Mouse (Mus musculus): ENCODE results near the gene Wdr26.
A peak's percentile ranks its signal among the peaks of the same experiment; 100 is the strongest.

The Wdr26 gene

DNA sequence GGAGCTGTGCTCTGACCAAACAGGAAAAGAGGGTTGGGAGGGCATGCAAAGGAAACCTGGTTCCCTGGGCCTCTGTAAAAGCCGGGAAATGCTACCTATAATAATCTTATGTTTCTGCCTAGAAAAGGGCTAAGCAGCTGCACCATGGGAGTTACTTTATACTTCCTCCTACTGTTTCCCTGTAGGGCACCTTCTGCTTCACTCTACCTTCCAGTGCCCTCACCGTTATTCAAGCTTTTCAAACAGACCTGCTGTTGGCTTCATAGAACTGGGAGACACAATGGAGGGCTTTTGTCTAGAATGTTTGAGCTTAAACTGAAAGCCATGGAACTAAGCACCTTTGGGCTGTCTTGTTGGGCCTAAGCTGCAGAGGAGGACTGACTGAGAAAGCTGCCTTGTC is 44.0 kb downstream of the Wdr26 start:
- DNase-seq (ENCODE audit: low spot score in 2 of 2): no peak

- DNase-seq (ENCODE audit: low spot score in 2 of 2): no peak
These were observed 60.3 kb downstream of the Wdr26 start for GRCm38 (mm10) chr1:181151541-181151940.

GRCm38 (mm10) chr1:181150827-181151534 is 60.8 kb downstream of the Wdr26 start:
- peak; percentile 83 to 88 for DNase-seq (ENCODE audit: low spot score in 2 of 2)

GRCm38 (mm10) chr1:181150431-181150826 is 61.4 kb downstream of the Wdr26 start:
- DNase-seq (ENCODE audit: low spot score in 2 of 2): no peak

DNA sequence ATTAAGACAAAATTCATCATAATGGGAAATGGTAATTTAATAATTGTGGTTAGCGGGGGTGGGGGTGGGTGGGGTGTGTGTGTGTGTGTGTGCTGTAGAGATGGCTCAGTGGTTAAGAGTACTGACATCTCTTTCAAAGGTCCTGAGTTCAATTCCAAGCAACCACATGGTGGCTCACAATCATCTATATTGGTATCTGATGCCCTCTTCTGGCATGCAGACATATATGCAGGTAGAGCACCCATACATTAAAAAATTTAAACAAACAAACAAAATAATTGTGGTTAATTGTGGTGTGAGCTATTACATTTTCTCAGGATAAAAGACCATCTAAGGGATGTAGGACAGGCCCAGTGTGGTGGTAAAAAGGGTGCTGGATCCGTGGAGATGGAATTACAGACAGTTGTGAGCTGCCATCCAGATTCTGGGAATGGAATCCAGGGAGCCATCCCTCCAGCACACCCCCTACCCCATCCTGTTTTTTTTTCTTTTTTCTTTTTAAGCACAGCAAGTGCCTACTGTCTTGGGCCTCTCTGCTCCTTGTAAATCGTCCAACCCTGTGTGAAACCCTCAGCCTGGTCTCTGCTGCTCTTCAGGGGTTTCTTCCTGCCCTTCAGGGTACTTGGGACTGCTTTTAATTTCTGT is 62.3 kb downstream of the Wdr26 start:
- no peak for DNase-seq (ENCODE audit: low spot score in 2 of 2)

GRCm38 (mm10) chr1:181148540-181148939 is 63.3 kb downstream of the Wdr26 start:
- no peak for DNase-seq (ENCODE audit: low spot score in 2 of 2)

DNA sequence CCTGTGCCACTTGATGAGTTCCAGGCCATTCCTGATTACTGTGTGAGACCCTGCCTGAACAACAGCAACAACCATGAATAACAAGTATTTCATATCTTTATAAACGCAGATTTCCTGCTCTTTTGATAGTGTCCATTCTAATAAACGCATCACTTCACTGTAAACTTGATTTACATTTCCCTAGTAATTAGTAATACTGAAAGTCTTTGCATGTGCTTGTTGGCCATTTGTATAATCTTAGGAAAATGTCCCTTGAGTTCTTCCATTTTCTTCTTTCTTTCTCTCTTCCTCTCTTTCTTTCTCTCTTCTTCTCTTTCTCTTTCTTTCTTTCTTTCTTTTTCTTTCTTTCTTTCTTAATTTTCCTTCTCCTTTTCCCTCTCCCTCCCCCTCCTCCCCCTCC is 65.6 kb downstream of the Wdr26 start:
- DNase-seq (ENCODE audit: low spot score in 2 of 2): no peak

- no peak for DNase-seq (ENCODE audit: low spot score in 2 of 2)
These were observed 66.8 kb downstream of the Wdr26 start for GRCm38 (mm10) chr1:181144966-181145365.

DNA sequence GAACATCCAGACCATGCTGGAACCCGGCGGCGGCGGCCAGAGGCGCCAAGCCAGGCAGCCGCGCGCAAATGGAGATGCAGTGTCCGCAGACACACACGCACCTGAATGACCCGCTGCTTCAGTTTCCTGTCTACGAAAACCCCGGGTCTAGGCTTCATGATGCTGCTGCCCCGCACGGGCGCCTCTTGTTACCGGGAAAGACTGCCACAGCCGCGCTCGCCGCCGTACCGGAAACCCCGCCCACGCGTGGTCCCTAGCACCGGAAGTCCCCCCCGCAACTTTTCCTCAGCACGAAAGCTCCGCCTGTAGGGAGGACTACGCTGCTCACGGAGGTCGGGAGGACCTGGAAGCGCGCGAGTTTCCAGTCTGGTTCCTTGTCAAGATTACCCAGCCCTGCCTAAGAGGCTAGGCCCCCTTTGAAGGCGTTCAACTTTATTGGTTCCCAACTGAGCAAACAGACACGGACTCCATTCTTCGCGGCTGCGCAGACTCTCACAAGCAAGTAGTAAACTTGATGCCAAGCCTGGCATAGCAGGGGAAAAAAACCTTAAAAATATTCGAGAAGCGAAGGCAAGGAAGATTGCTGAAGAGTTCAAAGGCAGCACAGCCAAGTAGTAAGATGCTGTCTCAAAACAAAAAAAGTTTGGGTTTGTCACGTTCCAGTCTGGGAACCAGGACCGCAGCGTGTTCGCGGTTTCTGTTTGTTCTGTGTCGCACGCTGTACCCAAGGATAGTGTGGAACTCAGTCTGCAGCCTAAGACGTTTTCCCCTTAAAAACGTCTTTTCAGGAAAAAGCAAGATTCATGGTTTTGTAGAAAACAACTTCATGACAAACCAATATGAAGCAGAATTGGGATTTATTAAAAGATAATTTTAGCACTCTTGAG is 67.6 kb downstream of the Wdr26 start, which contains the start of the genes Nvl and Cnih4:
Nvl (minus strand) TSS at position 255 of the 887 bp plus-strand sequence.
Cnih4 (plus strand) TSS at position 744 of the 887 bp plus-strand sequence.
- peak; percentile 89 to 92 for DNase-seq (ENCODE audit: low spot score in 2 of 2)

DNA sequence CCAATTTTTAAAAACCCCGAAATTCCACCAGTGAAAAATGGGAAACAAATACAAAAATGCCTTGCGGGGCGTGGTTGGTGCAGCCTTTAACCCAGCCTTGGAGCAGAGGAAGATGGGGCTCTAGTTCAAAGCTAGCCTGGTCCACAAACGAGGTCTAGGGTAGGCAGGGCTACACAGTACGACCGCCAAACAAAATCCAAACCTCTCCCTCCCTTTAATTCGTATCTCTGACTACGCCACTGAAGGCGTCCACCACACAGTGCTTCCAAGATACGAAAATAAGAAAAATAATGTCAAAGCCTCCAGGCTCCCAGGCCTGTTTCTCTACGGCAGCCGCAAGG is 68.2 kb downstream of the Wdr26 start:
- no peak for DNase-seq (ENCODE audit: low spot score in 2 of 2)

- no peak for DNase-seq (ENCODE audit: low spot score in 2 of 2)
These were observed 73.1 kb downstream of the Wdr26 start for GRCm38 (mm10) chr1:181138730-181139129.

DNA sequence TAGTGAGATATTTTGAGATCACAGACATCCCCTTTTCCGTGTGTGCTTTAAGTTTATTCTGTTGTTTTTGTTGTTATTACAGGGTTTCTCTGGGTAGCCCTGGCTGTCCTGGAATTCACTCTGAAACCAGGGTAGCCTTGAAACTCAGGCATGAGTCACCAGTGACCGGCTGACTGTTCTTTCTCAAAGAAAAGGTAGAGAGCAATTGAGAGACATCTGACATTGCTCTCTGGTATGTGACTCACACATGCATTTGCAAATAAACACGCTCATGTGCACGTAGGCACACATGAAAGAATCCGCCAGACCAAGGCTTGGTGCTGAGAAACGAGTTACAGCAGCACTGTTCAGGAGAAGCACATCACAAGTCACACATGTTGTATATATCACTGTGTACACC is 79.9 kb downstream of the Wdr26 start:
- no peak for DNase-seq (ENCODE audit: low spot score in 2 of 2)

- DNase-seq (ENCODE audit: low spot score in 2 of 2): no peak
These were observed 85.0 kb downstream of the Wdr26 start for GRCm38 (mm10) chr1:181126766-181127165.

DNA sequence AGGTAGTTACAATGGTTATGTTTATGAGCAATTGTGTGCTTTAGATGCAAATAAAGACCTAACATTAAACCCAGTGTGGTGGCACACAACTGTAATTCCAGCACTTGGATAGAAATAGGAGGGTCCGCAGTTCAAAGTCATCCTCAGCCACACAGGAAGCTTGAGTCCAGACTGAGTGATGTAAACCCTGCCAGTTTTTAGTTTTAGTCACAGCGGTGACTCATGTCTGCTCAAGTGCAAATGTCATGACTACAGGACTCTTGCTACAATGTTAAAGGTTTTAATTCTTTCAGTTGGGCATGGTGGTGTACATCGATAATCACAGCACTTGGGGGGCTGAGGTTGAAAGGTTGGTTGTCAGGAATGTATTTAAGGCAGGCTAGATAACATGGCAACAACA is 85.9 kb downstream of the Wdr26 start:
- no peak for DNase-seq (ENCODE audit: low spot score in 2 of 2)

GRCm38 (mm10) chr1:181124145-181124544 is 87.7 kb downstream of the Wdr26 start:
- DNase-seq (ENCODE audit: low spot score in 2 of 2): no peak

All from urinary bladder, postnatal 36 days (tissue).